Mouse (Mus musculus) liver, postnatal 0 days (tissue): ENCODE data around the gene Gm20388.

ENCODE experiments used
- CTCF ChIP-seq: sonication (generic); IDR thresholded peaks from 2 replicates; pipeline ENCODE4 v1.5.1; 2016; ENCODE audit warnings: antibody characterized with exemption, low read depth
- EP300 ChIP-seq: IDR thresholded peaks from 2 replicates; pipeline ENCODE4 v1.6.1; 2016; ENCODE audit warnings: antibody characterized with exemption, low read depth, mild to moderate bottlenecking

DNA sequence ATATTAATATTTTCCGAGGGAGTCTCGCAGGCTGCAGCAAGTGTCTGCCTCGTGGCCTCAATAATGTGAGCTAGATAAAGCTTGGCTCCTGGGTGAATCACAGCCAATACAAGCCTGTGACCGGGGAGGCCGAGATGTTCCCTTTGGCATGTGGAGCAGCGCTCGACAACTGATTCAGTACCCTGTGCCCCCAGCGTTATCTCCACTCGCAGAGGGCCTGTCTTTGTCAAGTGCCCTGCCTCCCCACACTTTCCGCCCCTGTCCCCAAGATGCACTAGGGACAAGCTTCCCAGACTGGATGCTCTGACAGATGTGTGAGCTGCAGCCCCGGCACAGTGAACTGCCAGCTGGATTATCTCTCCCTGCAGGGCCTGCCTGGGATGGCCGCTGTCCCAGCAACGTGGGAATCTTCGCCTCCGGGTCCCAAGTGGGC lies 551.5 kb downstream of the Gm20388 start:
- no peak for TF ChIP-seq CTCF
- TF ChIP-seq EP300: no peak
